Mouse (Mus musculus) spleen, adult 2 months (tissue): Measurements from ENCODE around the gene Sdc3.

Experiments
- CTCF ChIP-seq: fragments of 200-500 bp; IDR thresholded peaks from 2 replicates; pipeline ENCODE4 v1.5.1; 2011; ENCODE audit warnings: mild to moderate bottlenecking, inconsistent platforms; ENCODE audit not compliant: insufficient read depth, insufficient read length, insufficient replicate concordance; ENCODE audit errors: extremely low read depth
- POLR2A ChIP-seq: fragments of 200-500 bp; IDR thresholded peaks from 2 replicates; pipeline ENCODE4 v1.6.1; 2011; ENCODE audit warnings: low read depth, low read length, inconsistent platforms

DNA sequence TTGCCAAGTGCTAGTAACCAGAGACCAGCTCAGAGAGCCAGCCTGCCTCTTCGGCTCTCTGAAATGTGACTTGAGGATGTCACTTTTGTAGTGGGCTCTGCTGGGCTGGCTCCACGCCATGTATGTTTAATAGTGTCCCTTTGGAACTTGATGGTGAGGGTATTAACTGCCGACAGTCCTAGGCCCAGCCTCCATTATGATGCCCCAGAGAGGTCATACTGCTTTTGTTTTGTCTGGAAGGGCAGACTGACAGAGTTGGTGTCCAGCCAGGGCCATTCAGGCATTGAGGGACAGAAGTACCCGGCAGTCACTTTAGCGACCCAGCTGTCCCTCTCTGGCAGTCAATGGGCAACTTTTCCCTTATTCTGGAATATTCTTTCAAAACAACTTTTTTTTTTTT lies 17.4 kb downstream of the Sdc3 start:
- TF ChIP-seq CTCF (no peak), POLR2A (no peak)
